Mouse (Mus musculus): ENCODE results near the gene Dhx16.

The Dhx16 gene

GRCm38 (mm10) chr17:35861198-35861857 is 18.3 kb upstream of the Dhx16 start, which contains the start of gene Nrm:
Nrm (plus strand) TSS chr17:35861318.
- peak; percentile 87 for DNase-seq

GRCm38 (mm10) chr17:35864832-35865353 is 14.7 kb upstream of the Dhx16 start:
- DNase-seq, result no peak

GRCm38 (mm10) chr17:35865481-35866280 is 13.9 kb upstream of the Dhx16 start, which contains the start of gene Ppp1r18:
Ppp1r18 (plus strand) TSS chr17:35865593.
- peak; percentile 67 for DNase-seq

GRCm38 (mm10) chr17:35866281-35866831 is 13.3 kb upstream of the Dhx16 start:
- peak; percentile 68 for DNase-seq

- peak; percentile 73 for DNase-seq
These were observed 12.4 kb upstream of the Dhx16 start for GRCm38 (mm10) chr17:35866911-35867890.

GRCm38 (mm10) chr17:35868165-35868820 is 11.3 kb upstream of the Dhx16 start:
- DNase-seq, result peak; percentile 74

- no peak for DNase-seq
These were observed 10.7 kb upstream of the Dhx16 start for GRCm38 (mm10) chr17:35868961-35869345.

- DNase-seq, result peak; percentile 62
These were observed 10.1 kb upstream of the Dhx16 start for GRCm38 (mm10) chr17:35869346-35870067.

GRCm38 (mm10) chr17:35870151-35870883 is 9.3 kb upstream of the Dhx16 start:
- peak; percentile 84 for DNase-seq

- DNase-seq, result peak; percentile 80
These were observed 8.5 kb upstream of the Dhx16 start for GRCm38 (mm10) chr17:35870884-35871696.

- DNase-seq, result peak; percentile 96
These were observed 5.7 kb upstream of the Dhx16 start for GRCm38 (mm10) chr17:35873774-35874519.

- DNase-seq, result no peak
These were observed 4.9 kb upstream of the Dhx16 start for GRCm38 (mm10) chr17:35874721-35875120.

- DNase-seq, result no peak
These were observed 3.3 kb downstream of the Dhx16 start for GRCm38 (mm10) chr17:35882924-35883323.

GRCm38 (mm10) chr17:35883777-35884176 is 4.2 kb downstream of the Dhx16 start:
- no peak for DNase-seq

GRCm38 (mm10) chr17:35887725-35888124 is 8.1 kb downstream of the Dhx16 start:
- DNase-seq, result no peak

- DNase-seq, result peak; percentile 96
These were observed 17.4 kb downstream of the Dhx16 start, which contains the start of gene 2310061I04Rik for GRCm38 (mm10) chr17:35896781-35897643. 2310061I04Rik (minus strand) TSS chr17:35897431.
